Mouse (Mus musculus) hindbrain, embryonic 16.5 days (tissue): ENCODE measurements at regions not wholly inside any gene's neighbourhood (a gene's known extent, or its start where the extent isn't known, plus 50 kb on each side); places are given as distances from the start of the nearest gene placed in this dataset.

Experiments used
- ATAC-seq: fragments of 200-750 bp; cut with Nextera tagmentation; 2 replicates; pipeline ENCODE4 v1.8.0; 2017; ENCODE audit warnings: moderate TSS enrichment, moderate library complexity
- H3K27ac ChIP-seq: fragments of 300-500 bp; sonication (generic); 2 replicates; pipeline ENCODE4 v1.5.1; 2014; ENCODE audit warnings: low read depth, mild to moderate bottlenecking, control low read depth, low read length, moderate library complexity
- H3K27me3 ChIP-seq: fragments of 300-500 bp; sonication (generic); replicated peaks from 2 replicates; pipeline ENCODE4 v1.6.1; 2014; ENCODE audit warnings: low read length; ENCODE audit not compliant: control insufficient read depth, insufficient read depth
- H3K36me3 ChIP-seq: fragments of 300-500 bp; sonication (generic); 2 replicates; pipeline ENCODE4 v1.6.1; 2014; ENCODE audit warnings: mild to moderate bottlenecking, low read length, moderate library complexity, mixed read lengths; ENCODE audit not compliant: control insufficient read depth, insufficient read depth
- H3K4me1 ChIP-seq: fragments of 300-500 bp; sonication (generic); 2 replicates; pipeline ENCODE4 v1.6.1; 2014; ENCODE audit warnings: low read depth, low read length; ENCODE audit not compliant: control insufficient read depth, insufficient read depth
- H3K4me2 ChIP-seq: fragments of 300-500 bp; sonication (generic); 2 replicates; pipeline ENCODE4 v1.6.1; 2014; ENCODE audit warnings: mild to moderate bottlenecking, low read length, control low read depth, moderate library complexity
- H3K4me3 ChIP-seq: fragments of 300-500 bp; sonication (generic); 2 replicates; pipeline ENCODE4 v1.5.1; 2014; ENCODE audit warnings: mild to moderate bottlenecking, low read length, control low read depth, moderate library complexity
- H3K9ac ChIP-seq: fragments of 300-500 bp; sonication (generic); 2 replicates; pipeline ENCODE4 v1.6.1; 2014; ENCODE audit warnings: low read depth, mild to moderate bottlenecking, control low read depth, low read length, moderate library complexity
- H3K9me3 ChIP-seq: fragments of 300-500 bp; sonication (generic); 2 replicates; pipeline ENCODE4 v1.6.1; 2014; ENCODE audit warnings: mild to moderate bottlenecking, low read length, moderate library complexity; ENCODE audit not compliant: control insufficient read depth
- WGBS: fragments of 180-500 bp; shearing (Covaris S2); extraction: QIAGEN DNeasy Blood & Tissue Kit; methylation state at CpG from one replicate; pipeline ENCODE4 v1.1.7; 2014; 5-methylcytosine and 5-hydroxymethylcytosine counted together

DNA sequence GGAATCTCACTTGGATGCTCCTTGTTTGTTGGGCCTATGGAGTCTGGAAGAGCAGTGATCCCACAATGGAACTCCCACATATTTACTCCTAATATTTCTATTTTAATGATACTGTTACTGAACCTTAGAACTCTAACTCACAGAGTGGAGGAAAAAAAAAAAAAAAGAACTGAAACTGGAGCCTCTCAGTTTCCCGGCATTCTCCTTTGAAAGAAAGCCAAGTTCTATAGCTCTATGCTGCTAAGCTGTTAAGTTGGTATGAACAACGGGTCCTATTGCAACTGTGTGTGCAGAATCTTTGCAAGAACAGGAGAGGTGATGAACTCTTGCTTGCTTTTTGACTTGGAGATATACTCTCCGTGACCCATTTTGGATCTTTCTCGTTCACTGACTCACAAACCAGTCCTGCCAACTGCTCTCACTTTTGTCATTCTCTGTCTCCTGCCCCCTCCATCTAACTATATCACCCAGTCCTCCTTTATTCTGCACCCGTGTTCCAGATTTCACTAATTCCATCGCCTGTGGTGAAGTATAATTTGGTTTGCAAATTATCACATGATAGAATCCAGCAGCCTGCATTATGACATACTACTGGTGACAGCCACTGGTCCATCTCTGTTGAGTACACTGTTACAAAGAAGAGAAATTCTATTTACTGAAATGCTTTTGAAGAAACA, 92.6 kb upstream of the Ctsc start:
- Histone ChIP-seq H3K4me1 (no peaks in the 10 kb centered on the region), H3K9ac (no peak overlapping the region), H3K4me2 (no peak overlapping the region), H3K27me3 (no peaks in the 10 kb centered on the region), H3K27ac (no peak overlapping the region), H3K4me3 (no peak overlapping the region), H3K9me3 (no peaks in the 10 kb centered on the region), H3K36me3 (no peaks in the 10 kb centered on the region)
- 66% methylated on average over 6 of the region's 6 CpGs for whole genome bisulfite sequencing
- no peak for ATAC-seq

DNA sequence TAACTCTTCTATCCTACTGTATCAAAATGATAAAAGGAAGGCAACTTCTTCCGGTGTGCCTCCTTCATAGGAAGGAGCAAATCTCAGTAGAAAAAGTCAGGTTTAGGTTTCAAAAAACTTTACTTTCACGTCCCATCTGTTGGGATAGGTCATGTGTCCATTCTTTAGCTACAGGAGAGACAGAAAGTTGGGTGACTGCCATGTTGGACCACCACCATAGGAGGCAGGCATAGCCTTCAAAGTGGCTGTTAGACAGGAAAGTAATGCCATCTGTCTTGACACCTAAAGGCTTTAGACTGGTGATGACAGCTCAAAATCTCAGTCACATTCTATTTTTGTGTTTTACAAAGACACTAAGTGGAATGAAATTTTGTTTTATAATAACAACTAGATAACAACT, 90.3 kb upstream of the Ctsc start:
- Histone ChIP-seq H3K4me3 (no peak overlapping the region), H3K9ac (no peak overlapping the region), H3K27me3 (no peaks in the 10 kb centered on the region), H3K9me3 (no peaks in the 10 kb centered on the region), H3K36me3 (no peaks in the 10 kb centered on the region), H3K4me1 (no peaks in the 10 kb centered on the region), H3K4me2 (no peak overlapping the region), H3K27ac (no peak overlapping the region)
- whole genome bisulfite sequencing, result 73% methylated on average over 2 of the region's 2 CpGs
- no peak for ATAC-seq

GRCm38 (mm10) chr7:88192771-88193170, 85.1 kb upstream of the Ctsc start:
- no peaks in the 10 kb centered on the region for H3K4me1 ChIP-seq
- no peak overlapping the region for H3K4me3 ChIP-seq
- no peak overlapping the region for H3K4me2 ChIP-seq
- no peak overlapping the region for H3K27ac ChIP-seq
- no peak for ATAC-seq
- no peak overlapping the region for H3K9ac ChIP-seq
- 91% methylated on average over 2 of the region's 2 CpGs for WGBS
- no peaks in the 10 kb centered on the region for H3K27me3 ChIP-seq
- no peaks in the 10 kb centered on the region for H3K36me3 ChIP-seq
- H3K9me3 ChIP-seq, result no peaks in the 10 kb centered on the region

GRCm38 (mm10) chr7:88199043-88199442, 78.8 kb upstream of the Ctsc start:
- Histone ChIP-seq H3K27ac (no peak overlapping the region), H3K9me3 (no peaks in the 10 kb centered on the region), H3K4me2 (no peak overlapping the region), H3K27me3 (no peaks in the 10 kb centered on the region), H3K4me1 (no peaks in the 10 kb centered on the region), H3K4me3 (no peak overlapping the region), H3K36me3 (no peaks in the 10 kb centered on the region), H3K9ac (no peak overlapping the region)
- ATAC-seq, result no peak
- WGBS, result 68% methylated on average over 4 of the region's 4 CpGs

GRCm38 (mm10) chr7:88199929-88200538, 77.9 kb upstream of the Ctsc start:
- Histone ChIP-seq H3K4me2 (no peak overlapping the region), H3K27me3 (no peaks in the 10 kb centered on the region), H3K9ac (no peak overlapping the region), H3K4me3 (no peak overlapping the region), H3K9me3 (no peaks in the 10 kb centered on the region), H3K4me1 (no peaks in the 10 kb centered on the region), H3K27ac (no peak overlapping the region), H3K36me3 (no peaks in the 10 kb centered on the region)
- no peak for ATAC-seq
- WGBS, result 85% methylated on average over 5 of the region's 5 CpGs

DNA sequence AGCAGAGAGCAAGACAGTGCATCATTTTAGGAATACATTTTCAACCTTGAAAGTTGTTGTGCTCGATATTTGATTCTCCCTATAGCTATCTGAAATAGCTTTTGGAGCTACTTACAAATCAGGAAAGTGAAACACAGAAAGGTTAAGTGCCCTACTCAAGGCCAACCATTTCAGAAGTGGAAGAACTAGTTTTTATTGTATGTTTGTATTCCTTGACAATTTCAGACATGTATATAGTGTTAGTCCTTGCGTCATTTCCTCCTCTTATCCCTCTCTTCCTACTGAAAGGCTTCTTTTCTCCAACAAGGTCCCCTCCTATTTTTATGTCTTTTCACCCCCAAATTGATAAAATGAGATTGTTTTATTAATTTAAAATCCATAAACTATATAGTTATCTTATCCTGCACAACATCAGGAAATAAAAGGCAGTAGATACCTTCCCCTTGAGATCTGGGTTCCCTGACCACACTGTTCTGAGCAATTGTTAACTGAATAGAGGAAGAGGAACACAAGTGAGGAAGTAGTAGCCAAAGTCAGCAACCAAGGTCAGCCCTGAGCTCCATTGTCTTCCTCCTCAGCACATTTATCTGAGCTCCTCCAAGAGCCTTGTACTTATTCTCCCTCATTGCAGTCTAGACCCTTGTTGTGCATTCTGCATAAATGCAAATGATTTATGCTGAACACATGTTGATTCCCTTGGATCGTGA, 76.1 kb upstream of the Ctsc start:
- no peaks in the 10 kb centered on the region for H3K9me3 ChIP-seq
- WGBS, result 81% methylated on average over 3 of the region's 3 CpGs
- H3K4me1 ChIP-seq, result 0 out of 2 replicates have a peak, but pooled peaks cover under 1% of the 10 kb centered on the region
- no peak overlapping the region for H3K4me2 ChIP-seq
- no peak overlapping the region for H3K9ac ChIP-seq
- H3K27ac ChIP-seq, result no peak overlapping the region
- ATAC-seq, result no peak
- H3K4me3 ChIP-seq, result no peak overlapping the region
- no peaks in the 10 kb centered on the region for H3K27me3 ChIP-seq
- no peaks in the 10 kb centered on the region for H3K36me3 ChIP-seq

DNA sequence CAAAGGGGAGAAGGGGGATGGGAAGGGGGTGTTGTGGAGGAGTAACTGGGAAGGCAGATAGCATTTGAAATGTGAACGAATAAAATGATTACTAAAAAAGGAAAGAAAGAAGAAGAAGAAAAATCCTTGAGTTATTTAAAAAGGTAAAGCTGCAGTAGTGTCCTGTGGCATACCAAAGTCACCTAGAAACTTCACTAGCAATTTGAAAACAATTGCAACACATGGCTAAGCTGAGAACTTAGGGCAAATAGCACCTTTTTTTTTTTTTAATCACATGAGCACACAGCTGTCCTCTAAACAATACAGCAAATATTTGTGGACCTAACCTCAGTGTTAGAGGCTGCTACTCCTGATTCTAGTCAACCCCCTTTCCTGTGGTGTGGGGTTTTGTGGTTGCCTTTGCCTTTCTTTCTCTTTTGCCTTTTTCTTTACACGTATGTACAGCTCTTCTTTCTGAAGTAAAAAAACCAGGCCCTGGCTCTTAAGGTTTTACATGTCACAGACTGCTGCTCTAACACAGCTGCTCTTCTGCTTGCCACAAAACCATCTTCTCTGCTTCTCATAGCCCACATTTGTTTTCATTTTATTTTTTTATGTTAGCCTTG, 71.6 kb upstream of the Ctsc start:
- Histone ChIP-seq H3K27me3 (no peaks in the 10 kb centered on the region), H3K9me3 (no peaks in the 10 kb centered on the region), H3K4me1 (peaks cover 6% of the 10 kb centered on the region; the same call in 1 of the 2 replicates), H3K9ac (no peak overlapping the region), H3K36me3 (no peaks in the 10 kb centered on the region), H3K27ac (no peak overlapping the region; the same call in 1 of the 2 replicates), H3K4me2 (no peak overlapping the region), H3K4me3 (no peak overlapping the region)
- 50% methylated on average over 2 of the region's 2 CpGs for WGBS
- 0 out of 2 replicates have a peak, but pooled peaks have one; percentile 9 for ATAC-seq

GRCm38 (mm10) chr7:88206914-88207710, 70.8 kb upstream of the Ctsc start:
- H3K4me2 ChIP-seq, result peak overlapping the region; percentile 34; the same call in 1 of the 2 replicates
- H3K9ac ChIP-seq, result peak overlapping the region; percentile 14; the same call in 1 of the 2 replicates
- H3K27me3 ChIP-seq, result no peaks in the 10 kb centered on the region
- WGBS, result 16% methylated on average over 10 of the region's 10 CpGs
- H3K9me3 ChIP-seq, result no peaks in the 10 kb centered on the region
- peak; percentile 83 for ATAC-seq
- no peak overlapping the region for H3K4me3 ChIP-seq
- peaks cover 6% of the 10 kb centered on the region; the same call in 1 of the 2 replicates for H3K4me1 ChIP-seq
- H3K27ac ChIP-seq, result peak overlapping the region; percentile 48; the same call in 1 of the 2 replicates
- H3K36me3 ChIP-seq, result no peaks in the 10 kb centered on the region
